Mouse (Mus musculus) limb, embryonic 14.5 days (tissue): Measurements from ENCODE around the gene Fbxo9. TPM values are rescaled to one million over a fixed set of nuclear protein-coding genes. Genes with fewer than 3 reads are reported as not detected.
"Not testable (repeated sequence)": the region's sequence is repeated elsewhere in the genome, so short reads cannot be mapped to it uniquely, and the experiment has no call there.

Experiments
- ATAC-seq: fragments of 200-750 bp; cut with Nextera tagmentation; 2 replicates; pipeline ENCODE4 v1.8.0; 2017; ENCODE audit warnings: low read depth, moderate number of reproducible peaks, moderate TSS enrichment; ENCODE audit not compliant: low FRiP score
- DNase-seq: peaks from one replicate; pipeline ENCODE4 v3.0.0-alpha.2; 2015; ENCODE audit warnings: low spot score
- H3K27ac ChIP-seq: fragments of 300-500 bp; sonication (generic); replicated peaks from 2 replicates; pipeline ENCODE4 v1.5.1; 2014; ENCODE audit warnings: low read depth, mild to moderate bottlenecking, low read length, moderate library complexity, mixed read lengths
- H3K27me3 ChIP-seq: fragments of 300-500 bp; sonication (generic); 2 replicates; pipeline ENCODE4 v1.6.1; 2014; ENCODE audit warnings: low read length, mixed read lengths; ENCODE audit not compliant: control insufficient read depth, insufficient read depth
- H3K36me3 ChIP-seq: fragments of 300-500 bp; sonication (generic); 2 replicates; pipeline ENCODE4 v1.6.1; 2014; ENCODE audit warnings: mild to moderate bottlenecking, low read length, moderate library complexity, mixed read lengths; ENCODE audit not compliant: control insufficient read depth, insufficient read depth
- H3K4me1 ChIP-seq: fragments of 300-500 bp; sonication (generic); 2 replicates; pipeline ENCODE4 v1.6.1; 2014; ENCODE audit warnings: antibody characterized with exemption, low read length, mixed read lengths; ENCODE audit not compliant: control insufficient read depth, insufficient read depth
- H3K4me2 ChIP-seq: fragments of 300-500 bp; sonication (generic); replicated peaks from 2 replicates; pipeline ENCODE4 v1.6.1; 2014; ENCODE audit warnings: low read depth, mild to moderate bottlenecking, low read length, moderate library complexity; ENCODE audit not compliant: severe bottlenecking
- H3K4me3 ChIP-seq: fragments of 300-500 bp; sonication (generic); replicated peaks from 2 replicates; pipeline ENCODE4 v1.5.1; 2014; ENCODE audit warnings: low read length
- H3K9ac ChIP-seq: fragments of 300-500 bp; sonication (generic); 2 replicates; pipeline ENCODE4 v1.6.1; 2014; ENCODE audit warnings: mild to moderate bottlenecking, low read depth, low read length, moderate library complexity; ENCODE audit not compliant: severe bottlenecking
- H3K9me3 ChIP-seq: fragments of 300-500 bp; sonication (generic); 2 replicates; pipeline ENCODE4 v1.6.1; 2016; ENCODE audit warnings: low read length; ENCODE audit not compliant: control insufficient read depth
- POLR2A ChIP-seq: fragments of 200-500 bp; IDR thresholded peaks from 2 replicates; pipeline ENCODE4 v1.8.0; 2012; ENCODE audit warnings: inconsistent platforms, mild to moderate bottlenecking, moderate library complexity, borderline replicate concordance; ENCODE audit not compliant: insufficient read depth, insufficient read length; ENCODE audit errors: extremely low read depth
- WGBS: fragments of 180-500 bp; shearing (Covaris S2); extraction: QIAGEN DNeasy Blood & Tissue Kit; methylation state at CpG from one replicate; pipeline ENCODE4 v1.1.7; 2014; 5-methylcytosine and 5-hydroxymethylcytosine counted together
- polyA plus RNA-seq, 2 experiments: library from polyadenylated mRNA; depleted of rRNA in 1 of 2; stranded (reverse) in 1 of 2; unstranded in 1 of 2; fragments of >200 nt; fragmentation: Nextera tagmentation in 1 of 2; extraction: Ambion mirVana in 1 of 2; gene quantifications; 2 replicates each; pipeline versions ENCODE4 v1.2.1 to v1.2.3; 2012 to 2014

The Fbxo9 gene
- polyA plus RNA-seq (2012; rRNA removed) (61.4 and 65.6 TPM in 2 replicates), polyA plus RNA-seq (2014; fragmentation: Nextera tagmentation; extraction: Ambion mirVana) (43.6 and 44.2 TPM in 2 replicates)

- H3K9me3 ChIP-seq: no peaks in the 10 kb centered on the region
- H3K9ac ChIP-seq: peak within 1 kb of the TSS; percentile 92
- peaks cover 21% of the 10 kb centered on the region for H3K4me1 ChIP-seq
- H3K4me2 ChIP-seq: peak within 1 kb of the TSS; percentile 79
- TF ChIP-seq POLR2A: peak; percentile 38; the same call in 1 of the 2 replicates
- peak; percentile 98 for DNase-seq
- H3K27ac ChIP-seq: peak within 1 kb of the TSS; percentile 92
- H3K36me3 ChIP-seq: peaks cover 8% of the 10 kb centered on the region; the same call in 1 of the 2 replicates
- no peaks in the 10 kb centered on the region for H3K27me3 ChIP-seq
- 0% methylated on average over 20 of the region's 20 CpGs for WGBS
- peak within 1 kb of the TSS; percentile 91 for H3K4me3 ChIP-seq
- ATAC-seq: peak; percentile 93
Observed at GRCm38 (mm10) chr9:78108796-78109239, at the start of gene Fbxo9, which contains the start of gene Ick. Gene Fbxo9, minus strand, starts transcription at chr9:78109065. Gene Ick, plus strand, starts transcription at chr9:78109192.

- no peak overlapping the region for H3K4me3 ChIP-seq
- H3K27me3 ChIP-seq: no peaks in the 10 kb centered on the region
- H3K27ac ChIP-seq: no peak overlapping the region
- no peak for ATAC-seq
- TF ChIP-seq POLR2A: no peak
- H3K4me1 ChIP-seq: no peaks in the 10 kb centered on the region
- DNase-seq: no peak
- H3K9ac ChIP-seq: no peak overlapping the region
- H3K4me2 ChIP-seq: no peak overlapping the region
- H3K36me3 ChIP-seq: peaks cover 79% of the 10 kb centered on the region
- H3K9me3 ChIP-seq: no peaks in the 10 kb centered on the region
- WGBS: 100% methylated on average over 1 of the region's 1 CpGs
Observed at GRCm38 (mm10) chr9:78157221-78157620, 48.4 kb upstream of the Fbxo9 start.

DNA sequence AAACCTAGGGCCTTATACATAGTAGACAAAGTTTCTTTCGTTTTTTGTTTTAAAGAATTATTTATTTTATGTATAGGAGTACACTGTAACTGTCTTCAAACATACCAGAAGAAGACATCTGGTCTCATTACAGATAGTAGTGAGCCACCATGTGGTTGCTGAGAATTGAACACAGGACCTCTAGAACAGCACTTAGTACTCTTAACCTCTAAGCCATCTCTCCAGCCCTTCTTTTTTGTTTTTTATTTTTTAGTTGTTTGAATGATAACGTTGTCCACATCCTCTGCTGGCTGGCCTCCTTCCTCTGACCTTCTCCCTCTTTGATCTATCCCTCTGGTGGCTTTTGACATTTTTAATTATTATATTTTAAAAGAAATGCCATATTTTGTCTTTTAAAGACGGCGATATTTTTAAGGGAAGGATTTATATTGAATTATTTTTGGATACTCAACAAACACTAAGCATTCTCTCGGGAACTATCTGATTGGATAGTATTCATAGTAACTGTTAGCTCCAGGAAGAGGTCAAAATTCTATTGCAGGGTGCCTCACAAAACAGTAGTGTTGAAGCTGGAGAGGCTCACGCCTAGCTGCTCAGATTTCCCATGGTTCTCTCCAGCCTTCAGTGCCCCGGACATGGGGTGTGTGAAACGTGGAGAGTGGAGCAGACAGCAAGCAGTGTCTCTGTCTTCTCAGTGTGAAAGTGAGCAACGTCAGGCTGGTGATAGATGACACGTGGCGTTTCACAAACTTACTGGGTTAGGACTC lies 45.5 kb upstream of the Fbxo9 start:
- 84% methylated on average over 11 of the region's 11 CpGs for WGBS
- no peak overlapping the region for H3K9ac ChIP-seq
- no peaks in the 10 kb centered on the region for H3K9me3 ChIP-seq
- no peak for ATAC-seq
- DNase-seq: no peak
- no peak for TF ChIP-seq POLR2A
- no peak overlapping the region for H3K4me3 ChIP-seq
- H3K4me2 ChIP-seq: no peak overlapping the region
- H3K27me3 ChIP-seq: no peaks in the 10 kb centered on the region
- peaks cover 68% of the 10 kb centered on the region for H3K36me3 ChIP-seq
- H3K4me1 ChIP-seq: no peaks in the 10 kb centered on the region
- no peak overlapping the region for H3K27ac ChIP-seq

- WGBS: 89% methylated on average over 2 of the region's 2 CpGs
- not testable (repeated sequence) for H3K4me2 ChIP-seq
Observed at GRCm38 (mm10) chr9:78149770-78150169, 40.9 kb upstream of the Fbxo9 start.

DNA sequence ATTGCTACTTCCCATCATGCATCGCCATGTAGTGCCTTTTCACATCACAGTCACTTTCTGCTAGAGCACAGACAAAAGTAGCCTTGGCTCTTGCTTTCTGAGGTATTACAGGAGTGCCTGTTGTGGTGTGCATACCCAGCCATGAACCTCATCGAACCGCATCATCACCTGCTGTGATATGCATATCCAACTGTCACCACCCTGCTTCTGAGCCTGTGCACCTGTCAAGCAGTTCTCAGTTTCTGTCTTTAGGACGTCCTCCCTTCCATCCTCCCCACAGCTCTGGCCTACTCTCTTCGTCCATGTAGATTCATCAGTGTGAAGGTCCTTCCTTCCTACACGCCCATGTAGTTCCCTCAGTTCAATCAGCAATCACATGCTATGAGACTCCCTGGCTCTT lies 39.3 kb upstream of the Fbxo9 start:
- WGBS: 91% methylated on average over 6 of the region's 6 CpGs
- Histone ChIP-seq H3K9ac (no peak overlapping the region), H3K4me1 (no peaks in the 10 kb centered on the region), H3K27me3 (no peaks in the 10 kb centered on the region), H3K36me3 (peaks cover 45% of the 10 kb centered on the region), H3K4me2 (no peak overlapping the region), H3K9me3 (no peaks in the 10 kb centered on the region), H3K27ac (no peak overlapping the region), H3K4me3 (no peak overlapping the region)
- DNase-seq: no peak
- no peak for TF ChIP-seq POLR2A
- no peak for ATAC-seq

More at GRCm38 (mm10) chr9:78149770-78150169, 40.9 kb upstream of the Fbxo9 start:
- DNase-seq, H3K27me3 ChIP-seq, H3K9ac ChIP-seq, H3K9me3 ChIP-seq, H3K4me3 ChIP-seq, H3K4me1 ChIP-seq, H3K27ac ChIP-seq, ATAC-seq: not testable (repeated sequence)
- peaks cover 43% of the 10 kb centered on the region for H3K36me3 ChIP-seq
